23 mouse cellular contexts compared by ENCODE assay signal in genomic region chr13:37218596-37218995, GRCm38 (mm10).
DNase-seq lines count a peak whose midpoint lies in the region; ATAC-seq and TF ChIP-seq lines count a peak whose summit lies in the region.
"Had no signal": no experiment of that assay in that cellular context is flagged by ENCODE, and none has a peak within 500 bp of the region (broad histone marks: within the 10 kb centered on the region; RNA-seq: fewer than 3 reads in every experiment).

No protein-coding gene starts in this region.

- no peaks in the 10 kb centered on the region for H3K4me1 ChIP-seq in heart, embryonic 12.5 days (replicated peaks)
- no peaks in the 10 kb centered on the region for H3K4me1 ChIP-seq in lung, embryonic 14.5 days (ENCODE audit: insufficient read depth)
- no peaks in the 10 kb centered on the region for H3K4me1 ChIP-seq in lung, adult 2 months (ENCODE audit: control insufficient read depth, insufficient read depth, low read length)
- H3K4me1 ChIP-seq: embryonic facial prominence, embryonic 15.5 days; hindbrain, embryonic 12.5 days; liver, embryonic 15.5 days; midbrain, embryonic 15.5 days had no signal

- no peaks in the 10 kb centered on the region for H3K36me3 ChIP-seq in heart, embryonic 12.5 days
- H3K36me3 ChIP-seq in lung, embryonic 14.5 days (ENCODE audit: insufficient read depth), result no peaks in the 10 kb centered on the region
- H3K36me3 ChIP-seq: embryonic facial prominence, embryonic 15.5 days; G1E; hindbrain, embryonic 12.5 days; limb, embryonic 10.5 days; liver, embryonic 15.5 days; midbrain, embryonic 15.5 days had no signal

- no peak for TF ChIP-seq POLR2A in lung, adult 2 months (IDR thresholded peaks at IDR 0.05; ENCODE audit: borderline replicate concordance, extremely low read depth, low read depth, low read length)

- no peak overlapping the region for H3K4me3 ChIP-seq in heart, embryonic 12.5 days
- no peak overlapping the region for H3K4me3 ChIP-seq in lung, embryonic 14.5 days (ENCODE audit: low read depth, low read length)
- no peak overlapping the region for H3K4me3 ChIP-seq in lung, adult 2 months (replicated peaks; ENCODE audit: extremely low read depth, low read depth, low read length)
- H3K4me3 ChIP-seq: embryonic facial prominence, embryonic 15.5 days; hindbrain, embryonic 12.5 days; limb, embryonic 10.5 days; liver, embryonic 15.5 days; midbrain, embryonic 15.5 days had no signal

- no peak for ATAC-seq in heart, embryonic 12.5 days (ENCODE audit: insufficient number of reproducible peaks, low FRiP score)
- no peak for ATAC-seq in lung, embryonic 14.5 days (ENCODE audit: insufficient read depth)
- peak; percentile 91 for ATAC-seq in megakaryocyte, adult 5-6 weeks (ENCODE audit: poor library complexity, severe bottlenecking)
- ATAC-seq: activated CD4-positive, CD25-positive, alpha-beta regulatory T cell, adult 4 months; forebrain, postnatal 0 days; midbrain, embryonic 15.5 days had no signal

- H3K27me3 ChIP-seq in heart, embryonic 12.5 days (replicated peaks), result no peaks in the 10 kb centered on the region
- no peaks in the 10 kb centered on the region for H3K27me3 ChIP-seq in lung, embryonic 14.5 days (ENCODE audit: insufficient read depth, low read length)
- H3K27me3 ChIP-seq: embryonic facial prominence, embryonic 15.5 days; hindbrain, embryonic 12.5 days; liver, embryonic 15.5 days; midbrain, embryonic 15.5 days had no signal

- no peak for TF ChIP-seq CTCF in lung, embryonic 14.5 days (IDR thresholded peaks at IDR 0.05; ENCODE audit: low read depth)
- no peak for TF ChIP-seq CTCF in lung, adult 2 months (IDR thresholded peaks at IDR 0.05; ENCODE audit: insufficient read depth, low read length)

- H3K4me2 ChIP-seq in heart, embryonic 12.5 days, result no peak overlapping the region
- no peak overlapping the region for H3K4me2 ChIP-seq in lung, embryonic 14.5 days
- H3K4me2 ChIP-seq: embryonic facial prominence, embryonic 15.5 days; hindbrain, embryonic 12.5 days; liver, embryonic 15.5 days; midbrain, embryonic 15.5 days had no signal

- H3K9ac ChIP-seq in heart, embryonic 12.5 days, result no peak overlapping the region
- H3K9ac ChIP-seq in lung, embryonic 14.5 days, result no peak overlapping the region
- H3K9ac ChIP-seq: embryonic facial prominence, embryonic 15.5 days; forebrain, postnatal 0 days; hindbrain, embryonic 12.5 days; liver, embryonic 15.5 days; midbrain, embryonic 15.5 days had no signal

- H3K9me3 ChIP-seq in heart, embryonic 12.5 days (replicated peaks), result no peaks in the 10 kb centered on the region
- H3K9me3 ChIP-seq in lung, embryonic 14.5 days (ENCODE audit: low read depth, low read length), result no peaks in the 10 kb centered on the region
- H3K9me3 ChIP-seq: embryonic facial prominence, embryonic 15.5 days; G1E; hindbrain, embryonic 12.5 days; limb, embryonic 10.5 days; liver, embryonic 15.5 days; midbrain, embryonic 15.5 days had no signal

- no peak overlapping the region for H3K27ac ChIP-seq in heart, embryonic 12.5 days (ENCODE audit: poor library complexity, severe bottlenecking)
- no peak overlapping the region for H3K27ac ChIP-seq in lung, embryonic 14.5 days (ENCODE audit: low read depth)
- H3K27ac ChIP-seq: embryonic facial prominence, embryonic 15.5 days; hindbrain, embryonic 12.5 days; limb, embryonic 10.5 days; liver, embryonic 15.5 days; midbrain, embryonic 15.5 days had no signal

- DNase-seq in heart, adult 11 months, result peak; percentile 94
- peak; percentile 8 for DNase-seq in lung, embryonic 14.5 days
- no peak for DNase-seq in lung, adult 2 months
- no peak for DNase-seq in urinary bladder, adult 2 months (ENCODE audit: low spot score)
- DNase-seq in urinary bladder, postnatal 10 days (ENCODE audit: low spot score), result no peak
- DNase-seq in thymus, postnatal 25 days, result no peak
- DNase-seq: adrenal gland, postnatal 10 days; cerebellum, adult 11 months; forebrain, postnatal 0 days; kidney, adult 18-20 months; kidney, postnatal 36 days; layer of hippocampus, adult 9-11 months; right cerebral cortex, postnatal 25 days; thymus, adult 2 months had no signal

- 71% methylated on average over 4 of the region's 4 CpGs for WGBS in heart, embryonic 12.5 days
- 73% methylated on average over 4 of the region's 4 CpGs for WGBS in lung, embryonic 14.5 days
- 71% methylated on average over 4 of the region's 4 CpGs for WGBS in lung, adult 2 months

Comparison
In these comparisons a context has a peak if more than half of its experiments do, and no peak if none do; other contexts are left out.
1. DNase-seq: peak in heart, adult 11 months (single experiment) and lung, embryonic 14.5 days (single experiment); none in lung, adult 2 months (single experiment), urinary bladder, adult 2 months (single experiment), urinary bladder, postnatal 10 days (single experiment) and thymus, postnatal 25 days (single experiment).